Mouse (Mus musculus): ENCODE results near the gene Klrk1. TPM values are rescaled to one million over a fixed set of nuclear protein-coding genes. Genes with fewer than 3 reads are reported as not detected.

Gene Klrk1
- polyA plus RNA-seq, 1 experiment from 2014 or later = 0.25 TPM

DNA sequence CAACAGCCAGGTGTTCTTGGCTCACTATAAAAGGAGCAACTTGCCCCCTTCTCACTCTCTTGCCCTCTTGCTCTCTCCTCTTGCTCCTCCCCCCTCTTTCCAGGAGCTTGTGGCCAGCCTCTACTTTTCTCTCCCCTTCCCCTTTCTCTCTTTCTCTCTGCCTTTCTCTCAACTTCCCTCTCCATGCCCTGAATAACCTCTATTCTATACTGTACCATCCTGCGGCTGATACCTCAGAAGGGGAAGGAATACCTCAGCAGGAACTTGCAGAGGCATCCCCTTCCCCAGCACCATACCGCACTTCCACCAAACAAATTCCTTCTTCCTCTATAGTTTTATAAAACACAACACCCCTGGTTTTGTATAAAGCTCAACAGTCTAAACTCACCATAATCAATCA is 58.4 kb downstream of the Klrk1 start:
- H3K36me3 ChIP-seq = no peaks in the 10 kb centered on the region
- no peak overlapping the region for H3K4me2 ChIP-seq (replicated peaks)
- no peaks in the 10 kb centered on the region for H3K27me3 ChIP-seq
- H3K27ac ChIP-seq = no peak overlapping the region
- H3K4me3 ChIP-seq = no peak overlapping the region
- H3K4me1 ChIP-seq = no peaks in the 10 kb centered on the region
- H3K9ac ChIP-seq = no peak overlapping the region
- WGBS = 79% methylated on average over 2 of the region's 2 CpGs
- no peak for ATAC-seq (ENCODE audit: low FRiP score)
- no peaks in the 10 kb centered on the region for H3K9me3 ChIP-seq (replicated peaks)

Other genes starting within 250 kb of the Klrk1 start
- 0.17 TPM in 1 of 2 replicates, not detected in the other for gene Clec12b, start 238.0 kb downstream of the Klrk1 start, polyA plus RNA-seq (2016; fragmentation: Nextera tagmentation; extraction: Ambion mirVana)
- 4.8 TPM in 2 replicates for gene Clec1b, start 226.6 kb downstream of the Klrk1 start, polyA plus RNA-seq (2016; fragmentation: Nextera tagmentation; extraction: Ambion mirVana)
- 0.12 and 0.16 TPM in 2 replicates for gene Clec9a, start 215.0 kb downstream of the Klrk1 start, polyA plus RNA-seq (2016; fragmentation: Nextera tagmentation; extraction: Ambion mirVana)
- gene Clec1a, start 171.9 kb downstream of the Klrk1 start, polyA plus RNA-seq (2016; fragmentation: Nextera tagmentation; extraction: Ambion mirVana) = 0.98 and 1.2 TPM in 2 replicates
- 0.07 TPM in 1 of 2 replicates, not detected in the other for gene Olr1, start 116.7 kb downstream of the Klrk1 start, polyA plus RNA-seq (2016; fragmentation: Nextera tagmentation; extraction: Ambion mirVana)
- not detected in 2 replicates for gene Tmem52b, start 111.3 kb downstream of the Klrk1 start, polyA plus RNA-seq (2016; fragmentation: Nextera tagmentation; extraction: Ambion mirVana)
- 105 and 106 TPM in 2 replicates for gene Gabarapl1, start 90.7 kb downstream of the Klrk1 start, polyA plus RNA-seq (2016; fragmentation: Nextera tagmentation; extraction: Ambion mirVana)
- gene Klre1, start 46.0 kb downstream of the Klrk1 start, polyA plus RNA-seq (2016; fragmentation: Nextera tagmentation; extraction: Ambion mirVana) = not detected in 2 replicates
- gene Klrd1, start 32.1 kb downstream of the Klrk1 start, polyA plus RNA-seq (2016; fragmentation: Nextera tagmentation; extraction: Ambion mirVana) = not detected in 2 replicates
- gene Klrc3, start 19.5 kb upstream of the Klrk1 start, polyA plus RNA-seq (2016; fragmentation: Nextera tagmentation; extraction: Ambion mirVana) = not detected in 2 replicates
- gene Klrc2, start 36.8 kb upstream of the Klrk1 start, polyA plus RNA-seq (2016; fragmentation: Nextera tagmentation; extraction: Ambion mirVana) = not detected in 2 replicates
- gene Klrc1, start 55.1 kb upstream of the Klrk1 start, polyA plus RNA-seq (2016; fragmentation: Nextera tagmentation; extraction: Ambion mirVana) = not detected in 2 replicates
- gene Klri1, start 93.3 kb upstream of the Klrk1 start, polyA plus RNA-seq (2016; fragmentation: Nextera tagmentation; extraction: Ambion mirVana) = not detected in 2 replicates
- not detected in 2 replicates for gene Klri2, start 116.6 kb upstream of the Klrk1 start, polyA plus RNA-seq (2016; fragmentation: Nextera tagmentation; extraction: Ambion mirVana)
- gene Gm156, start 160.4 kb upstream of the Klrk1 start, polyA plus RNA-seq (2016; fragmentation: Nextera tagmentation; extraction: Ambion mirVana) = not detected in 2 replicates
- gene Gm17631, start 238.8 kb upstream of the Klrk1 start, polyA plus RNA-seq (2016; fragmentation: Nextera tagmentation; extraction: Ambion mirVana) = not detected in 2 replicates